10 mouse cellular contexts compared by ENCODE assay signal in genomic region chr2:71958393-71958792, GRCm38 (mm10). TPM values are rescaled to one million over a fixed set of nuclear protein-coding genes. Genes with fewer than 3 reads are reported as not detected.
DNase-seq lines count a peak whose midpoint lies in the region; ATAC-seq and TF ChIP-seq lines count a peak whose summit lies in the region.
"Had no signal": no experiment of that assay in that cellular context is flagged by ENCODE, and none has a peak within 500 bp of the region (broad histone marks: within the 10 kb centered on the region; RNA-seq: fewer than 3 reads in every experiment).

No protein-coding gene starts in this region.

- H3K9me3 ChIP-seq in kidney, embryonic 16.5 days (ENCODE audit: low read length) = no peaks in the 10 kb centered on the region
- H3K9me3 ChIP-seq in embryonic facial prominence, embryonic 15.5 days (replicated peaks) = no peaks in the 10 kb centered on the region
- no peaks in the 10 kb centered on the region for H3K9me3 ChIP-seq in limb, embryonic 14.5 days (ENCODE audit: control insufficient read depth, low read length)

- no peak for TF ChIP-seq CTCF in kidney, adult 2 months (conservative IDR thresholded peaks at IDR 0.05; ENCODE audit: insufficient read depth, insufficient read length, low read depth, low read length)

- 87% methylated on average over 3 of the region's 3 CpGs for WGBS in kidney, adult 2 months
- WGBS in kidney, embryonic 16.5 days = 73% methylated on average over 3 of the region's 3 CpGs
- 64% methylated on average over 3 of the region's 3 CpGs for WGBS in embryonic facial prominence, embryonic 15.5 days
- 56% methylated on average over 3 of the region's 3 CpGs for WGBS in limb, embryonic 14.5 days

- H3K4me2 ChIP-seq in kidney, embryonic 16.5 days (replicated peaks; ENCODE audit: low read depth, low read length) = no peak overlapping the region
- H3K4me2 ChIP-seq in embryonic facial prominence, embryonic 15.5 days (replicated peaks) = no peak overlapping the region
- no peak overlapping the region for H3K4me2 ChIP-seq in limb, embryonic 14.5 days (replicated peaks; ENCODE audit: low read depth, low read length, severe bottlenecking)

- no peak overlapping the region for H3K9ac ChIP-seq in kidney, embryonic 16.5 days (replicated peaks; ENCODE audit: low read length)
- H3K9ac ChIP-seq in embryonic facial prominence, embryonic 15.5 days = no peak overlapping the region
- no peak overlapping the region for H3K9ac ChIP-seq in limb, embryonic 14.5 days (ENCODE audit: low read depth, low read length, severe bottlenecking)

- no peak overlapping the region for H3K27ac ChIP-seq in kidney, adult 2 months (ENCODE audit: insufficient read depth, low read depth, low read length)
- H3K27ac ChIP-seq in kidney, embryonic 16.5 days (ENCODE audit: low read length) = no peak overlapping the region
- H3K27ac ChIP-seq in embryonic facial prominence, embryonic 15.5 days (replicated peaks) = no peak overlapping the region
- no peak overlapping the region for H3K27ac ChIP-seq in limb, embryonic 14.5 days (replicated peaks; ENCODE audit: low read depth, low read length)

- DNase-seq in kidney, adult 2 months = peak; percentile 23
- peak; percentile 20 for DNase-seq in adrenal gland, postnatal 25 days
- peak; percentile 73 for DNase-seq in limb, embryonic 14.5 days (ENCODE audit: low spot score)
- DNase-seq in left cerebral cortex, postnatal 4 days = no peak
- DNase-seq in right cerebral cortex, postnatal 14 days = no peak
- no peak for DNase-seq in layer of hippocampus, postnatal 36 days
- DNase-seq: embryo, embryonic 11 days had no signal

- no peak for TF ChIP-seq POLR2A in kidney, adult 2 months (IDR thresholded peaks at IDR 0.05; ENCODE audit: low read depth, low read length)
- TF ChIP-seq POLR2A in limb, embryonic 14.5 days (IDR thresholded peaks at IDR 0.05; ENCODE audit: borderline replicate concordance, extremely low read depth, insufficient read depth, insufficient read length) = no peak

- no peaks in the 10 kb centered on the region for H3K36me3 ChIP-seq in kidney, adult 2 months (ENCODE audit: control insufficient read depth, insufficient read depth, low read length)
- H3K36me3 ChIP-seq in kidney, embryonic 16.5 days (ENCODE audit: insufficient read depth, low read length) = no peaks in the 10 kb centered on the region
- H3K36me3 ChIP-seq in embryonic facial prominence, embryonic 15.5 days = no peaks in the 10 kb centered on the region
- H3K36me3 ChIP-seq in limb, embryonic 14.5 days (ENCODE audit: control insufficient read depth, insufficient read depth, low read length) = no peaks in the 10 kb centered on the region

- no peaks in the 10 kb centered on the region for H3K4me1 ChIP-seq in kidney, adult 2 months (ENCODE audit: control insufficient read depth, insufficient read depth, low read length)
- no peaks in the 10 kb centered on the region for H3K4me1 ChIP-seq in kidney, embryonic 16.5 days (ENCODE audit: insufficient read depth, low read length)
- H3K4me1 ChIP-seq in embryonic facial prominence, embryonic 15.5 days = no peaks in the 10 kb centered on the region
- no peaks in the 10 kb centered on the region for H3K4me1 ChIP-seq in limb, embryonic 14.5 days (ENCODE audit: control insufficient read depth, insufficient read depth, low read length)

- H3K4me3 ChIP-seq in kidney, adult 2 months (ENCODE audit: insufficient read depth, low read depth, low read length) = no peak overlapping the region
- no peak overlapping the region for H3K4me3 ChIP-seq in kidney, embryonic 16.5 days (ENCODE audit: low read length)
- no peak overlapping the region for H3K4me3 ChIP-seq in embryonic facial prominence, embryonic 15.5 days (replicated peaks)
- H3K4me3 ChIP-seq in limb, embryonic 14.5 days (replicated peaks; ENCODE audit: low read length) = no peak overlapping the region

- no peaks in the 10 kb centered on the region for H3K27me3 ChIP-seq in kidney, adult 2 months (replicated peaks; ENCODE audit: control insufficient read depth, insufficient read depth, low read length)
- no peaks in the 10 kb centered on the region for H3K27me3 ChIP-seq in kidney, embryonic 16.5 days (ENCODE audit: insufficient read depth, low read length)
- no peaks in the 10 kb centered on the region for H3K27me3 ChIP-seq in embryonic facial prominence, embryonic 15.5 days
- H3K27me3 ChIP-seq in limb, embryonic 14.5 days (ENCODE audit: control insufficient read depth, insufficient read depth, low read length) = no peaks in the 10 kb centered on the region

- no peak for ATAC-seq in kidney, embryonic 16.5 days (ENCODE audit: low FRiP score, low TSS enrichment)
- ATAC-seq in embryonic facial prominence, embryonic 15.5 days (ENCODE audit: insufficient number of reproducible peaks, low FRiP score, low TSS enrichment, low read depth) = peak; percentile 60; the same call in 1 of the 2 replicates
- ATAC-seq in limb, embryonic 14.5 days (ENCODE audit: low FRiP score, low read depth) = peak; percentile 23; the same call in 1 of the 2 replicates

- intact Hi-C loops in left cerebral cortex, postnatal 4 days (cut with DNase I) = loop anchor here (5.0 kb wide), 1 partner anchor 61 kb away; no protein-coding TSS in a partner anchor

RNA-seq across cellular contexts. Expression of gene Rapgef4, which starts 22.6 kb away (rescaled TPM):
- 6.2 and 6.4 TPM in 2 replicates for polyA plus RNA-seq in kidney, adult 2 months (2012; rRNA removed)
- 6.9 and 9.2 TPM in 2 replicates for polyA plus RNA-seq in kidney, embryonic 16.5 days (2015; fragmentation: Nextera tagmentation; extraction: Ambion mirVana)
- 399 and 527 TPM in 2 replicates for total RNA-seq in adrenal gland, postnatal 25 days (2021)
- polyA plus RNA-seq in embryonic facial prominence, embryonic 15.5 days (2015; fragmentation: Nextera tagmentation; extraction: Ambion mirVana) = 4.6 and 5.8 TPM in 2 replicates
- polyA plus RNA-seq in limb, embryonic 14.5 days (2012; rRNA removed) = 2.3 and 4.5 TPM in 2 replicates
- polyA plus RNA-seq in limb, embryonic 14.5 days (2014; fragmentation: Nextera tagmentation; extraction: Ambion mirVana) = 1.7 and 2.2 TPM in 2 replicates
- total RNA-seq in left cerebral cortex, postnatal 4 days (2021) = 10 to 100 TPM; 85.4 to 88.9 TPM
- total RNA-seq in layer of hippocampus, postnatal 36 days (2021) = 100 to 1,000 TPM; 339 to 358 TPM
- total RNA-seq: MEL had no signal

Comparison
In these comparisons a context has a peak if more than half of its experiments do, and no peak if none do; other contexts are left out.
1. DNase-seq: peak in kidney, adult 2 months (single experiment), adrenal gland, postnatal 25 days (single experiment) and limb, embryonic 14.5 days (single experiment); none in left cerebral cortex, postnatal 4 days (single experiment), right cerebral cortex, postnatal 14 days (single experiment) and layer of hippocampus, postnatal 36 days (0 of 2).